Mouse (Mus musculus): ENCODE data around the gene Gm47791. TPM values are rescaled to one million over a fixed set of nuclear protein-coding genes. Genes with fewer than 3 reads are reported as not detected.

Gm47791 gene
- total RNA-seq, 4 experiments from 2014 or later = not detected

GRCm38 (mm10) chr1:82724339-82725025 lies 46.6 kb downstream of the Gm47791 start, which contains the start of gene Mff:
Gene Mff, plus strand, starts transcription at chr1:82724890.
- DNase-seq (ENCODE audit: low spot score) = peak; percentile 97

Other genes with a start within 250 kb of the Gm47791 start
- 1 to 10 TPM; 2.5 to 4.7 (median 4.3) TPM for gene Col4a4, start 184.4 kb downstream of the Gm47791 start, total RNA-seq (2022)
- 1 to 10 TPM in 2 of 4 experiments, under 1 TPM in 2; 0.73 to 1.5 (median 1.00) TPM for gene Col4a3, start 184.3 kb downstream of the Gm47791 start, total RNA-seq (2022)
- gene Mff, start 46.4 kb downstream of the Gm47791 start, total RNA-seq (2022) = 100 to 1,000 TPM; 150 to 163 (median 154) TPM
- not detected for gene Tm4sf20, start 2.8 kb downstream of the Gm47791 start, total RNA-seq (2022)
- 10 to 100 TPM; 23.8 to 28.7 (median 26.0) TPM for gene Agfg1, start 68.2 kb upstream of the Gm47791 start, total RNA-seq (2022)
- gene A030005L19Rik, start 142.1 kb upstream of the Gm47791 start, total RNA-seq (2022) = not detected
- not detected for gene A030014E15Rik, start 153.7 kb upstream of the Gm47791 start, total RNA-seq (2022)
- not detected for gene Gm6217, start 160.2 kb upstream of the Gm47791 start, total RNA-seq (2022)
- not detected for gene A030003K21Rik, start 172.1 kb upstream of the Gm47791 start, total RNA-seq (2022)
- gene Gm7544, start 184.8 kb upstream of the Gm47791 start, total RNA-seq (2022) = not detected
- gene Gm47955, start 189.0 kb upstream of the Gm47791 start, total RNA-seq (2022) = not detected
- not detected for gene Gm47959, start 229.3 kb upstream of the Gm47791 start, total RNA-seq (2022)

Measured in heart, adult 8-10 months (tissue).